Mouse (Mus musculus) adrenal gland, adult 10 weeks (tissue): ENCODE data around the gene Dnajc19. TPM values are rescaled to one million over a fixed set of nuclear protein-coding genes. Genes with fewer than 3 reads are reported as not detected.

Source experiments
- polyA plus RNA-seq: library from polyadenylated mRNA; stranded (reverse); fragments of 350-450 nt; fragmentation: Illumina TruSeq; extraction: RNeasy Lipid Tissue Mini Kit (QIAGEN cat#74804); gene quantifications from one replicate; pipeline ENCODE4 v1.2.3, GENCODE M21; 2014; ENCODE audit warnings: low read depth, low replicate concordance

Dnajc19 gene
- polyA plus RNA-seq, result 268 TPM

GRCm38 (mm10) chr3:34080900-34081662 is at the start of gene Dnajc19:
Gene Dnajc19, minus strand, starts transcription at chr3:34081321.

GRCm38 (mm10) chr3:34019540-34020381 is 61.4 kb downstream of the Dnajc19 start, which contains the start of gene Fxr1:
Gene Fxr1, plus strand, starts transcription at chr3:34019943.

Other genes with a start within 250 kb of the Dnajc19 start
- gene Ccdc39, start 237.0 kb downstream of the Dnajc19 start, polyA plus RNA-seq, result 6.5 TPM
- gene Fxr1, start 61.4 kb downstream of the Dnajc19 start, polyA plus RNA-seq, result 349 TPM